Mouse (Mus musculus): ENCODE results near the gene Oasl2.
"Not testable (repeated sequence)": the region's sequence is repeated elsewhere in the genome, so short reads cannot be mapped to it uniquely, and the experiment has no call there.

Oasl2 gene

GRCm38 (mm10) chr5:114916777-114917176 lies 20.0 kb downstream of the Oasl2 start:
- no peak for DNase-seq

GRCm38 (mm10) chr5:114917357-114917756 lies 20.6 kb downstream of the Oasl2 start:
- not testable (repeated sequence) for DNase-seq

- no peak for DNase-seq
These were observed 25.0 kb downstream of the Oasl2 start for GRCm38 (mm10) chr5:114921551-114922365.

GRCm38 (mm10) chr5:114922366-114922731 lies 25.6 kb downstream of the Oasl2 start:
- no peak for DNase-seq

- no peak for DNase-seq
These were observed 26.3 kb downstream of the Oasl2 start, which contains the start of gene Oasl1 for GRCm38 (mm10) chr5:114922998-114923473. Gene Oasl1, plus strand, starts transcription at chr5:114923240.

- DNase-seq: no peak
These were observed 29.5 kb downstream of the Oasl2 start for GRCm38 (mm10) chr5:114926153-114926684.

GRCm38 (mm10) chr5:114926753-114927152 lies 30.0 kb downstream of the Oasl2 start:
- no peak for DNase-seq

- no peak for DNase-seq
These were observed 34.9 kb downstream of the Oasl2 start for GRCm38 (mm10) chr5:114931626-114932025.

- DNase-seq: no peak
These were observed 36.5 kb downstream of the Oasl2 start for GRCm38 (mm10) chr5:114933206-114933605.

GRCm38 (mm10) chr5:114935838-114936237 lies 39.1 kb downstream of the Oasl2 start:
- DNase-seq: peak; percentile 39

GRCm38 (mm10) chr5:114941138-114941537 lies 44.4 kb downstream of the Oasl2 start:
- not testable (repeated sequence) for DNase-seq

GRCm38 (mm10) chr5:114942074-114942765 lies 45.5 kb downstream of the Oasl2 start, which contains the start of gene 2210016L21Rik:
Gene 2210016L21Rik, plus strand, starts transcription at chr5:114942158.
- peak; percentile 95 for DNase-seq

- no peak for DNase-seq
These were observed 46.0 kb downstream of the Oasl2 start for GRCm38 (mm10) chr5:114942766-114943130.

- no peak for DNase-seq
These were observed 48.3 kb downstream of the Oasl2 start for GRCm38 (mm10) chr5:114945072-114945471.

GRCm38 (mm10) chr5:114948891-114949290 lies 52.2 kb downstream of the Oasl2 start:
- DNase-seq: no peak

GRCm38 (mm10) chr5:114949316-114949715 lies 52.6 kb downstream of the Oasl2 start:
- DNase-seq: no peak

GRCm38 (mm10) chr5:114949812-114950211 lies 53.1 kb downstream of the Oasl2 start:
- no peak for DNase-seq

GRCm38 (mm10) chr5:114950669-114951068 lies 53.9 kb downstream of the Oasl2 start:
- DNase-seq: no peak

GRCm38 (mm10) chr5:114951279-114951880 lies 54.6 kb downstream of the Oasl2 start:
- DNase-seq: no peak

GRCm38 (mm10) chr5:114953326-114953725 lies 56.6 kb downstream of the Oasl2 start:
- DNase-seq: no peak

GRCm38 (mm10) chr5:114958069-114958468 lies 61.3 kb downstream of the Oasl2 start:
- DNase-seq: no peak
